Mouse (Mus musculus) liver, embryonic 14.5 days (tissue): ENCODE data around the gene Gm4553. TPM values are rescaled to one million over a fixed set of nuclear protein-coding genes. Genes with fewer than 3 reads are reported as not detected.
"Not testable (repeated sequence)": the region's sequence is repeated elsewhere in the genome, so short reads cannot be mapped to it uniquely, and the experiment has no call there.

Experiments used
- ATAC-seq: fragments of 200-750 bp; cut with Nextera tagmentation; 2 replicates; pipeline ENCODE4 v1.8.0; 2017; ENCODE audit warnings: moderate number of reproducible peaks, mild to moderate bottlenecking, moderate library complexity; ENCODE audit not compliant: insufficient read depth
- DNase-seq, 3 experiments: peaks; one replicate each; pipeline ENCODE4 v3.0.0-alpha.2; 2012 to 2013; ENCODE audit warnings: low read depth in 3 of 3, low spot score in 3 of 3
- H3K27ac ChIP-seq: fragments of 300-500 bp; sonication (generic); 2 replicates; pipeline ENCODE4 v1.5.1; 2014; ENCODE audit warnings: moderate library complexity, mild to moderate bottlenecking, control low read depth, inconsistent platforms
- H3K27me3 ChIP-seq: fragments of 300-500 bp; sonication (generic); 2 replicates; pipeline ENCODE4 v1.6.1; 2014; ENCODE audit warnings: mild to moderate bottlenecking, low read length, moderate library complexity; ENCODE audit not compliant: control insufficient read depth, insufficient read depth
- H3K36me3 ChIP-seq: fragments of 300-500 bp; sonication (generic); replicated peaks from 2 replicates; pipeline ENCODE4 v1.6.1; 2014; ENCODE audit warnings: low read depth; ENCODE audit not compliant: control insufficient read depth, insufficient read depth
- H3K4me1 ChIP-seq, 2 experiments: fragments of 200-500 bp in 1 of 2; fragments of 300-500 bp in 1 of 2; sonication (generic) in 1 of 2; replicated peaks; 2 replicates each; pipeline ENCODE4 v1.6.1; 2012 to 2014; ENCODE audit warnings: antibody characterized with exemption in 1 of 2, inconsistent platforms in 1 of 2, low read length in 1 of 2; ENCODE audit not compliant: control insufficient read depth in 2 of 2, insufficient read depth in 2 of 2
- H3K4me2 ChIP-seq: fragments of 300-500 bp; sonication (generic); 2 replicates; pipeline ENCODE4 v1.6.1; 2014; ENCODE audit warnings: low read depth, mild to moderate bottlenecking, control low read depth, moderate library complexity
- H3K4me3 ChIP-seq, 2 experiments: fragments of 200-500 bp in 1 of 2; fragments of 300-500 bp in 1 of 2; sonication (generic) in 1 of 2; 2 replicates each; pipeline ENCODE4 v1.5.1; 2012 to 2014; ENCODE audit warnings: low read depth in 2 of 2, low read length in 2 of 2, mild to moderate bottlenecking in 2 of 2, control low read depth in 1 of 2, inconsistent platforms in 1 of 2, moderate library complexity in 1 of 2; ENCODE audit not compliant: insufficient read depth in 1 of 2
- H3K9ac ChIP-seq: fragments of 300-500 bp; sonication (generic); replicated peaks from 2 replicates; pipeline ENCODE4 v1.6.1; 2014; ENCODE audit warnings: mild to moderate bottlenecking, control low read depth, moderate library complexity
- H3K9me3 ChIP-seq: fragments of 300-500 bp; sonication (generic); 2 replicates; pipeline ENCODE4 v1.6.1; 2016; ENCODE audit warnings: low read length, mixed read lengths; ENCODE audit not compliant: control insufficient read depth
- CTCF ChIP-seq: IDR thresholded peaks from 2 replicates; pipeline ENCODE4 v1.5.1; 2016; ENCODE audit warnings: antibody characterized with exemption, low read depth, control low read depth
- EP300 ChIP-seq: IDR thresholded peaks from 2 replicates; pipeline ENCODE4 v1.6.1; 2016; ENCODE audit warnings: antibody characterized with exemption, low read depth
- WGBS: fragments of 180-500 bp; shearing (Covaris S2); extraction: QIAGEN DNeasy Blood & Tissue Kit; methylation state at CpG from one replicate; pipeline ENCODE4 v1.1.7; 2014; ENCODE audit not compliant: insufficient replicate concordance; 5-methylcytosine and 5-hydroxymethylcytosine counted together
- polyA plus RNA-seq, 2 experiments: library from polyadenylated mRNA; depleted of rRNA in 1 of 2; stranded (reverse) in 1 of 2; unstranded in 1 of 2; fragments of >200 nt; fragmentation: Nextera tagmentation in 1 of 2; extraction: Ambion mirVana in 1 of 2; gene quantifications; 2 replicates each; pipeline versions ENCODE4 v1.2.1 to v1.2.3; 2012 to 2014

Gene Gm4553
- polyA plus RNA-seq, 2 experiments = not detected

DNA sequence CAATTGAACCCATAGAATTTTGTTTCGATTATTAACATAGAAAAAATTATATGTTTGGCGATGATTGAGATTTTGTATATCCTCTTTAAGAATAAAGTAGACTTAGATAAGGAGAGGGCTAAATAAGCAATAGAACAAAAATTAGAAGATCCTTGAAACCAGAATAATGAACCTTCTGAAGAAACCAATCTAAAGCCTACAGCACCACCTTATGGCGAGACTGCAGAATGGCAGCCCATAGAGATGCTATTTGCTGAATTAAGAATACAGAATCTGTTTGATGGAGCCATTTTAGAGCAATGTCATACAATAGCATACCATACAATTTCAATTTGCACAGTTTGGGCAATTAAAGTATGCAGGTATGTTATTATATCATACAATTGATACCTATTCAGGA is 4.3 kb upstream of the Gm4553 start:
- Histone ChIP-seq H3K27me3 (no peaks in the 10 kb centered on the region), H3K4me3 (no peak overlapping the region), H3K4me1 (no peaks in the 10 kb centered on the region), H3K9me3 (no peaks in the 10 kb centered on the region), H3K36me3 (no peaks in the 10 kb centered on the region), H3K9ac (no peak overlapping the region), H3K27ac (no peak overlapping the region), H3K4me2 (no peak overlapping the region)
- ATAC-seq (no peak), DNase-seq (peak in 2 of 3 experiments; percentile 2 to 9)
- 37% methylated on average over 3 of the region's 3 CpGs for WGBS
- peak; percentile 64 for TF ChIP-seq CTCF
- no peak for TF ChIP-seq EP300

DNA sequence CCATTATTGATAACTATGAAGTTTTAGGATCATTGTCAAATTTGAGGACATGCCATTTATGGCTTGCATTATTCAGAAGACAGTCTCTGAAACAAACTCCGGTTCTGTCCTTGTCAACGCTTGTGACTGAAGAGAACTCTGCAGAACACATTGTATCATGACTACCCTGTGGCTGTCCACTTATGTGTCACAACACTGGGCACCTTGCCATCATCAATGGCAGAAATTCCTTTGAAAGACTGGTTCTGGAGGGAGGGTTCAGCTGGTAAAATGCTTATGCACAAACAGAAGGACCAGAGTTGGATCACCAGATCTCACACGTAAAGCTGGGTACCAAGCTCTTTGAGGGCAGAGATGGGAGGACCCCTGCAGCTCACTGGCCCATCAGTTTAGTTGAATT is 6.2 kb downstream of the Gm4553 start:
- no peak overlapping the region for H3K9ac ChIP-seq

GRCm38 (mm10) chr7:142157013-142157412 is 8.5 kb downstream of the Gm4553 start, which contains the start of gene Gm29735:
Gm29735 (minus strand) TSS chr7:142157113.
- DNase-seq, ATAC-seq, H3K4me2 ChIP-seq: not testable (repeated sequence)

More for the DNA sequence above, 6.2 kb downstream of the Gm4553 start:
- Histone ChIP-seq H3K36me3 (no peaks in the 10 kb centered on the region), H3K4me3 (no peak overlapping the region), H3K4me2 (no peak overlapping the region), H3K9me3 (no peaks in the 10 kb centered on the region), H3K4me1 (no peaks in the 10 kb centered on the region), H3K27me3 (no peaks in the 10 kb centered on the region), H3K27ac (no peak overlapping the region)
- no peak for DNase-seq
- 77% methylated on average over 3 of the region's 3 CpGs for WGBS
- TF ChIP-seq EP300 = no peak
- no peak for TF ChIP-seq CTCF
- ATAC-seq = no peak

GRCm38 (mm10) chr7:142155308-142155707 is 10.2 kb downstream of the Gm4553 start:
- DNase-seq (no peak), ATAC-seq (no peak)
- Histone ChIP-seq H3K4me1 (no peaks in the 10 kb centered on the region), H3K4me3 (no peak overlapping the region), H3K9me3 (no peaks in the 10 kb centered on the region), H3K9ac (no peak overlapping the region), H3K4me2 (no peak overlapping the region), H3K27me3 (no peaks in the 10 kb centered on the region), H3K36me3 (no peaks in the 10 kb centered on the region), H3K27ac (no peak overlapping the region)
- 26% methylated on average over 1 of the region's 1 CpGs for WGBS
- TF ChIP-seq EP300 = no peak
- no peak for TF ChIP-seq CTCF

More at GRCm38 (mm10) chr7:142157013-142157412, 8.5 kb downstream of the Gm4553 start, which contains the start of gene Gm29735:
- H3K27me3 ChIP-seq, H3K4me1 ChIP-seq, H3K27ac ChIP-seq, H3K9me3 ChIP-seq, H3K4me3 ChIP-seq, H3K9ac ChIP-seq, H3K36me3 ChIP-seq: not testable (repeated sequence)
- 30% methylated on average over 2 of the region's 2 CpGs for WGBS

DNA sequence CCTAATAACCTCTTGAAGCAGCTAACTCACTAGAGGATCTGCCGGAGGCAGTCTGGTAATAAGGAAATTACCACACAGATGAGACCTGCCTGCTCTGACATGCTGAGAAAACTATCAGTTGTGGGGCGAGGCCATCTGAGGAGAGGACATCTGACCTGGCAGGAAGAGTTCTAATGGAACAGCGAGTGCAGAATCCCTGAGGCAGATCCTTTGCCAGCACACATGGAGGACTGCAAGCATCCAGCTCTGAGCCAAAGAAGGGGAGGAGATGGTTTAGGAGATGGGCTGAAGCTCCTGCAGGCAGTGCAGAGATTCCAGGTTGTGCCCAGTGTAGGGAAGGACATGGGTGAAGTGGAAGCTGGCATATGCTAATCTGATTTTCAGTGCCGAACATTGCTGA is 13.3 kb downstream of the Gm4553 start:
- Histone ChIP-seq H3K36me3 (no peaks in the 10 kb centered on the region), H3K27ac (no peak overlapping the region), H3K9me3 (no peaks in the 10 kb centered on the region), H3K27me3 (no peaks in the 10 kb centered on the region), H3K4me3 (no peak overlapping the region), H3K4me2 (no peak overlapping the region), H3K9ac (no peak overlapping the region), H3K4me1 (no peaks in the 10 kb centered on the region)
- no peak for DNase-seq
- WGBS = 59% methylated on average over 4 of the region's 4 CpGs
- TF ChIP-seq CTCF = no peak
- no peak for ATAC-seq
